Mouse (Mus musculus): ENCODE measurements around the gene Cyb5rl.
"Not testable (repeated sequence)": the region's sequence is repeated elsewhere in the genome, so short reads cannot be mapped to it uniquely, and the experiment has no call there.

DNA sequence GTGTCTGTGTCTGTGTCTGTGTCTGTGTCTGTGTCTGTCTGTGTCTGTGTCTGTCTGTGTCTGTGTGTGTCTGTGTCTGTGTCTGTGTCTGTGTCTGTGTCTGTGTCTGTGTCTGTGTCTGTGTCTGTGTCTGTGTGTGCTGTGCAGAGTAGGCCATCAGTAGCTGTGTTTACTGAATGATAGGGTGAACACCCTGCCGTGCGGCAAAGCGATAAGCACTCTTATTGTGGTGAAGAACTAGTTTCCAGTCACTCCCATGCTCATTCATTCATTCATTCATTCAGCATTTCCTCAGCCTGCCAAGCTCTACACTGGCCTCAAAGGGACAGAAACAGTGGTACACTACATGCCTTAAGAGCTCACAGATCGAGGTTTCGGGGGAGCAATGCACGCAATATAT lies 42.4 kb downstream of the Cyb5rl start:
- TF ChIP-seq CTCF (IDR thresholded peaks at IDR 0.05; ENCODE audit: low read depth, low read length); POLR2A (IDR thresholded peaks at IDR 0.05; ENCODE audit: insufficient read depth, low read length): not testable (repeated sequence)
